Comparison of ENCODE assay signal across 12 mouse cellular contexts in genomic region chr8:116430051-116430450, GRCm38 (mm10).
DNase-seq lines count a peak whose midpoint lies in the region; TF ChIP-seq lines count a peak whose summit lies in the region.
"Had no signal": no experiment of that assay in that cellular context is flagged by ENCODE, and none has a peak within 500 bp of the region (broad histone marks: within the 10 kb centered on the region; RNA-seq: fewer than 3 reads in every experiment).

No protein-coding gene starts in this region.

- TF ChIP-seq POLR2A in heart, adult 2 months (IDR thresholded peaks at IDR 0.05; ENCODE audit: insufficient read depth, low read depth, low read length) = no peak

- no peaks in the 10 kb centered on the region for H3K79me2 ChIP-seq in heart, adult 2 months (replicated peaks; ENCODE audit: control insufficient read depth, insufficient read depth, low read length)

- H3K4me1 ChIP-seq in heart, adult 2 months (ENCODE audit: control insufficient read depth, insufficient read depth, low read length) = no peaks in the 10 kb centered on the region
- 0 out of 2 replicates have a peak, but pooled peaks cover 3% of the 10 kb centered on the region for H3K4me1 ChIP-seq in heart, embryonic 10.5 days
- peaks cover 1% of the 10 kb centered on the region for H3K4me1 ChIP-seq in midbrain, embryonic 10.5 days
- H3K4me1 ChIP-seq: forebrain, embryonic 12.5 days; hindbrain, embryonic 12.5 days had no signal

- H3K4me3 ChIP-seq in heart, adult 2 months = no peak overlapping the region
- no peak overlapping the region for H3K4me3 ChIP-seq in heart, embryonic 10.5 days
- no peak overlapping the region for H3K4me3 ChIP-seq in midbrain, embryonic 10.5 days
- H3K4me3 ChIP-seq: forebrain, embryonic 12.5 days; hindbrain, embryonic 12.5 days had no signal

- TF ChIP-seq CTCF in heart, adult 2 months (IDR thresholded peaks at IDR 0.05) = no peak

- H3K27ac ChIP-seq in heart, adult 2 months = no peak overlapping the region
- no peak overlapping the region for H3K27ac ChIP-seq in heart, embryonic 10.5 days
- no peak overlapping the region for H3K27ac ChIP-seq in midbrain, embryonic 10.5 days (replicated peaks)
- H3K27ac ChIP-seq: forebrain, embryonic 12.5 days; hindbrain, embryonic 12.5 days had no signal

- H3K9ac ChIP-seq in heart, adult 2 months (ENCODE audit: low read depth, low read length) = no peak overlapping the region
- H3K9ac ChIP-seq: forebrain, embryonic 12.5 days; hindbrain, embryonic 12.5 days had no signal

- H3K9me3 ChIP-seq in heart, embryonic 10.5 days = no peaks in the 10 kb centered on the region
- peaks cover 4% of the 10 kb centered on the region; the same call in 1 of the 2 replicates for H3K9me3 ChIP-seq in midbrain, embryonic 10.5 days (replicated peaks)
- H3K9me3 ChIP-seq: forebrain, embryonic 12.5 days; hindbrain, embryonic 12.5 days had no signal

- no peaks in the 10 kb centered on the region for H3K27me3 ChIP-seq in heart, adult 2 months (ENCODE audit: control insufficient read depth, insufficient read depth, low read length)
- H3K27me3 ChIP-seq in heart, embryonic 10.5 days (ENCODE audit: insufficient read depth, poor library complexity, severe bottlenecking) = no peaks in the 10 kb centered on the region
- no peaks in the 10 kb centered on the region for H3K27me3 ChIP-seq in midbrain, embryonic 10.5 days (ENCODE audit: low read depth, poor library complexity, severe bottlenecking)

- TF ChIP-seq EP300 in heart, adult 2 months (IDR thresholded peaks at IDR 0.05; ENCODE audit: insufficient read depth, low read depth, low read length) = no peak

- DNase-seq in heart, adult 2 months = peak; percentile 30 to 52
- no peak for DNase-seq in heart, embryonic 10.5 days (ENCODE audit: low spot score)
- DNase-seq in urinary bladder, postnatal 14 days (ENCODE audit: low spot score) = peak; percentile 46
- no peak for DNase-seq in urinary bladder, adult 2 months (ENCODE audit: low spot score)
- DNase-seq in heart, postnatal 10 days = peak; percentile 45 to 53
- DNase-seq in midbrain, embryonic 10.5 days (ENCODE audit: low spot score) = no peak
- DNase-seq in cerebellum, postnatal 36 days = no peak
- no peak for DNase-seq in left cerebral cortex, postnatal 14 days (ENCODE audit: low spot score in 2 of 2)
- DNase-seq: left cerebral cortex, postnatal 4 days; lung, postnatal 14 days had no signal

- intact Hi-C loops in heart, adult 2 months (cut with DNase I) = no loop called here
- intact Hi-C loops in heart, postnatal 10 days (cut with DNase I) = loop anchor here (10.0 kb wide), 2 partner anchors 275 to 1655 kb away; no protein-coding TSS in a partner anchor
- intact Hi-C loops in left cerebral cortex, postnatal 14 days (cut with DNase I) = no loop called here

- no peaks in the 10 kb centered on the region for H3K36me3 ChIP-seq in heart, adult 2 months (ENCODE audit: control insufficient read depth, insufficient read depth, low read length)
- no peaks in the 10 kb centered on the region for H3K36me3 ChIP-seq in heart, embryonic 10.5 days
- H3K36me3 ChIP-seq in midbrain, embryonic 10.5 days = no peaks in the 10 kb centered on the region
- H3K36me3 ChIP-seq: forebrain, embryonic 12.5 days; hindbrain, embryonic 12.5 days had no signal

- 48% methylated on average over 5 of the region's 5 CpGs for WGBS in heart, adult 2 months
- 60% methylated on average over 5 of the region's 5 CpGs for WGBS in heart, embryonic 10.5 days
- WGBS in midbrain, embryonic 10.5 days = 93% methylated on average over 5 of the region's 5 CpGs

Comparison
In these comparisons a context has a peak if more than half of its experiments do, and no peak if none do; other contexts are left out.
1. DNase-seq: peak in heart, adult 2 months (2 of 2), urinary bladder, postnatal 14 days (single experiment) and heart, postnatal 10 days (2 of 2); none in heart, embryonic 10.5 days (single experiment), urinary bladder, adult 2 months (single experiment), midbrain, embryonic 10.5 days (single experiment), cerebellum, postnatal 36 days (0 of 2) and left cerebral cortex, postnatal 14 days (0 of 2).